Mouse (Mus musculus): Measurements from ENCODE around the gene Rsph14.

GRCm38 (mm10) chr10:75065691-75066090 is 33.3 kb upstream of the Rsph14 start:
- TF ChIP-seq CTCF (IDR thresholded peaks at IDR 0.05; ENCODE audit: control insufficient read depth, insufficient read depth, insufficient read length) (no peak), MAX (IDR thresholded peaks at IDR 0.05) (no peak), USF1 (IDR thresholded peaks at IDR 0.05; ENCODE audit: low read depth) (no peak), FOSL1 (IDR thresholded peaks at IDR 0.05; ENCODE audit: insufficient read depth, low read length, poor library complexity, severe bottlenecking) (no peak), MYOG (IDR thresholded peaks at IDR 0.05; ENCODE audit: control insufficient read depth, extremely low read depth, insufficient read length) (no peak)

All from C2C12 (cell line).